Mouse (Mus musculus) forebrain, embryonic 13.5 days (tissue): Measurements from ENCODE around the gene Cdk18. TPM values are rescaled to one million over a fixed set of nuclear protein-coding genes. Genes with fewer than 3 reads are reported as not detected.

Source experiments
- ATAC-seq: fragments of 200-750 bp; cut with Nextera tagmentation; 2 replicates; pipeline ENCODE4 v1.8.0; 2017
- H3K27ac ChIP-seq: fragments of 300-500 bp; sonication (generic); 2 replicates; pipeline ENCODE4 v1.5.1; 2015; ENCODE audit warnings: inconsistent platforms, mild to moderate bottlenecking, moderate library complexity
- H3K27me3 ChIP-seq: fragments of 300-500 bp; sonication (generic); 2 replicates; pipeline ENCODE4 v1.6.1; 2015; ENCODE audit warnings: mild to moderate bottlenecking, inconsistent platforms
- H3K36me3 ChIP-seq: fragments of 300-500 bp; sonication (generic); 2 replicates; pipeline ENCODE4 v1.6.1; 2015; ENCODE audit warnings: mild to moderate bottlenecking, inconsistent platforms; ENCODE audit not compliant: poor library complexity, severe bottlenecking
- H3K4me1 ChIP-seq: fragments of 300-500 bp; sonication (generic); 2 replicates; pipeline ENCODE4 v1.6.1; 2015; ENCODE audit warnings: inconsistent platforms
- H3K4me2 ChIP-seq: fragments of 300-500 bp; sonication (generic); 2 replicates; pipeline ENCODE4 v1.6.1; 2015; ENCODE audit warnings: inconsistent platforms, mild to moderate bottlenecking, moderate library complexity
- H3K4me3 ChIP-seq: fragments of 300-500 bp; sonication (generic); 2 replicates; pipeline ENCODE4 v1.5.1; 2015; ENCODE audit warnings: mild to moderate bottlenecking, inconsistent platforms
- H3K9ac ChIP-seq: fragments of 300-500 bp; sonication (generic); 2 replicates; pipeline ENCODE4 v1.6.1; 2015; ENCODE audit warnings: mild to moderate bottlenecking, inconsistent platforms
- H3K9me3 ChIP-seq: fragments of 300-500 bp; sonication (generic); replicated peaks from 2 replicates; pipeline ENCODE4 v1.6.1; 2016; ENCODE audit warnings: inconsistent platforms
- WGBS: fragments of 180-500 bp; shearing (Covaris S2); methylation state at CpG from one replicate; pipeline ENCODE4 v1.1.7; 2015; 5-methylcytosine and 5-hydroxymethylcytosine counted together
- polyA plus RNA-seq: library from polyadenylated mRNA; unstranded; fragments of >200 nt; fragmentation: Nextera tagmentation; extraction: Ambion mirVana; gene quantifications from 2 replicates; pipeline ENCODE4 v1.2.1, GENCODE M21; 2015

The Cdk18 gene
- polyA plus RNA-seq, 1 experiment from 2014 or later = 0.23 TPM

DNA sequence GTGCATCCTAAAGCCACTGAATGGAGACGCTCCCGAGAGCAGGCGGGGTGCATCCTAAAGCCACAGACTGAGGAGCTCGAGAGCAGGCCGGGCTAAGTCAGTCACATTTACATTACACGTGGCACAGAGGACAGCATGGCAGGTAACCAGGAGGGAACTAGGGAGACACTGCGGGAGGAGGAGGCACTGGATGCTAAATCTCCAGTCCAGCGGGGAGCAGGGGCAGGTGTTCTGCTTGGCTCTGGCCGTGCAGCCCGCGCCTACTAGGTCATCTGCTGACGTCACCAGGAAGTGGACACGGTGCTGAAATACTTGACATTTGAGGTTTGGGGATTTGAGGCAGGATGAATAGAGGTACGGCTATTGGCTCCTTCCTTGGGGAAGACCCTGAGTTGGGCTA, 35.1 kb downstream of the Cdk18 start:
- no peak overlapping the region for H3K27ac ChIP-seq
- no peaks in the 10 kb centered on the region for H3K36me3 ChIP-seq
- H3K27me3 ChIP-seq = no peaks in the 10 kb centered on the region
- H3K9ac ChIP-seq = no peak overlapping the region
- no peak overlapping the region for H3K4me3 ChIP-seq
- ATAC-seq = no peak
- no peaks in the 10 kb centered on the region for H3K4me1 ChIP-seq
- WGBS = 71% methylated on average over 14 of the region's 14 CpGs
- H3K9me3 ChIP-seq = no peaks in the 10 kb centered on the region; the same call in 1 of the 2 replicates
- no peak overlapping the region for H3K4me2 ChIP-seq

DNA sequence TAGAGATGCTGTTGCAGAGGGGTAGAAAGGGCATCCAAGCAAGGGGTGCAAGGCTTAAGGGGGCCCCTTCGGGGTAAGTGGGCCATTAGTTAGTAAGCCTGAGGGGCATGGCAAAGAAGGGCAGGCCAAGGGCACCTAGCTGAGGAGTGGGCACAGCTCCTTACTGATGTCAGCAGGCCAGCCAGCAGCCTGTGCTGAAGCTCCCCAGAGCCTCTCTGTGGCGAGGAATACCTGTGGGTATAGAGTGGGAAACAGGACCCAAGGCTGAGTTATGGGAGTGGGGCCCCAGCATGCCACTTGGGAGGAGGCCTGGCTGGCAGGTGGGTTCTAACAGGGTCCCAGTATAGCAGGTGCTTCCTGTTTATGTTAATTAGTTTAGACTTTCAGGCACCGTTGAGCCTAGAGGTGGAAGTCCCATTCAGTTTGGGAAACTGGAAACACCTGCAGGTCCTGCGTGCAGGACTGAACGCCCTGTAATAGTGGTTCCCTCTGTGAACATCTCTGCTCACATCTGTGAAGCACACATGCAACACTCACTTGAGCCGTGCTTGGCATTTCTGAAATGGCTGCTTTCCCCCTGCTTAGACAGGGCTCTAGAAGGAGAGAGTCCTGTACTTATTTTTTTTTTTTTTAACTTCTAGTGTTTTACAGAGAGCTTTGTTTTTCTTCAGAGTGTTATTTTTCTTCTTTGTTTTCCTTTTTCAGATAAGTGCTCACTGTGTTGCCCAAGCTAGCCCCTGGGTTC, 37.4 kb downstream of the Cdk18 start:
- WGBS = 77% methylated on average over 6 of the region's 6 CpGs
- Histone ChIP-seq H3K4me1 (no peaks in the 10 kb centered on the region), H3K4me2 (no peak overlapping the region)

DNA sequence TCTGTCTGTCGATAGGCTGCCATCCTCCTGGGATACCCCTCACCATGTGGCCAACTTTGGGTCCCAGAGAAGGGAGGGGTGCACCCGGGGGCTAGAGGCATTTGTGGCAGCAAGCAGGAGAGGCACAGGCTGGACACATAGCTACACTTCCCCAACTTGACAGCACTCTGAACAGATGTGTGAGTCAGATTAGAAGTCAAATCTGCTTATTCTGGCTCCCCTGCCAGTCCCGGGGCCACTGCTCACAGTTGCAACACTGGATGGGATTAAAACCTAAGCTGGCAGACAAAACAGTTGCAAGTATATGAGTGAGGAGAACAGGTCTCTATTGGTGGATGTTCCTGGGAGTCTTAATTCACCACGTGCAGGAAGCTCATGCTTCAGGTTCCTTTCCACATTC, 39.7 kb downstream of the Cdk18 start:
- Histone ChIP-seq H3K4me2 (no peak overlapping the region), H3K27ac (no peak overlapping the region), H3K4me3 (no peak overlapping the region), H3K36me3 (no peaks in the 10 kb centered on the region), H3K9me3 (no peaks in the 10 kb centered on the region; the same call in 1 of the 2 replicates), H3K27me3 (no peaks in the 10 kb centered on the region), H3K9ac (no peak overlapping the region), H3K4me1 (no peaks in the 10 kb centered on the region)
- ATAC-seq = no peak
- WGBS = 76% methylated on average over 4 of the region's 4 CpGs

More for the DNA sequence above, 37.4 kb downstream of the Cdk18 start:
- Histone ChIP-seq H3K36me3 (no peaks in the 10 kb centered on the region), H3K9ac (no peak overlapping the region), H3K27me3 (no peaks in the 10 kb centered on the region), H3K4me3 (no peak overlapping the region), H3K27ac (no peak overlapping the region), H3K9me3 (no peaks in the 10 kb centered on the region; the same call in 1 of the 2 replicates)
- no peak for ATAC-seq

DNA sequence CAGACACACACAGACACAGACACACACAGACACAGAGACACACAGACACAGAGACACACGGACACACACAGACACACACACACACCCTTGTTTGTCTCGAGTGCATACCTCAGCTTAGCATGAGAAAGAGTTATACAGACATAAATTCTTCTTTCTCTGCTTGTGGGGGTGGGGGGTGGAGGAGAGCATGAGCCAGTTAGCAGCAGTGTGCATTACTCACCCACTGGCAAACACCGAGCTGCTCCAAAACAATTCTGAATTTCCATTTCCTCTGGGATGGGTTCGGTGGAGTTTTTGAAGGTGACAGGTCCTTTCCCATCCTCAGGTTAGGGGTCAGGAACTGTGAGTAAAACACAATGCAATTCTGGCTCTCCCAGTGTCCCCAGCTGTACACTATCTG, 40.5 kb downstream of the Cdk18 start:
- H3K4me1 ChIP-seq = no peaks in the 10 kb centered on the region
- H3K27ac ChIP-seq = no peak overlapping the region
- WGBS = 84% methylated on average over 4 of the region's 4 CpGs
- no peaks in the 10 kb centered on the region; the same call in 1 of the 2 replicates for H3K9me3 ChIP-seq
- H3K36me3 ChIP-seq = no peaks in the 10 kb centered on the region
- no peak overlapping the region for H3K4me3 ChIP-seq
- no peak overlapping the region for H3K4me2 ChIP-seq
- ATAC-seq = no peak
- no peaks in the 10 kb centered on the region for H3K27me3 ChIP-seq
- no peak overlapping the region for H3K9ac ChIP-seq

DNA sequence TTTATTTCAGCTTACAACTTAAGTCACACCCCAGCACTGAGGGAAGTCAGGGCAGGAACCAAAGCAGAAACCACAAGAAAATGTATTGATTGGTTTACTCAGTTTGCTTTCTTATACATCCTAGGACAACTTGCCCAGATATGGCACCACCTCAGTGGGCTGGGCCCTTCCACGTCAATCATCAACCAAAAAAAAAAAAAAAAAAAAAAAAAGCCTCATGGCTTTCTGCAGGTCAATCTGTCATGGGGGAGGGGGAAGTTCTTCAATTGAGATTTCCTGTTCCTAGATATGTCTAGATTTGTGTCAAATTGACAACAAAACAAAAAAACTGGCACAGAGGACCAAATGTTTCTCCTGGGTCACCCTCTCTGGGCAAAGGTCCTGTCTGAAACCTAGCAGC, 41.4 kb downstream of the Cdk18 start:
- Histone ChIP-seq H3K4me1 (no peaks in the 10 kb centered on the region), H3K27ac (no peak overlapping the region), H3K4me2 (no peak overlapping the region), H3K4me3 (no peak overlapping the region), H3K36me3 (no peaks in the 10 kb centered on the region), H3K9me3 (no peaks in the 10 kb centered on the region; the same call in 1 of the 2 replicates), H3K9ac (no peak overlapping the region), H3K27me3 (no peaks in the 10 kb centered on the region)
- no peak for ATAC-seq
- 93% methylated on average over 1 of the region's 1 CpGs for WGBS

DNA sequence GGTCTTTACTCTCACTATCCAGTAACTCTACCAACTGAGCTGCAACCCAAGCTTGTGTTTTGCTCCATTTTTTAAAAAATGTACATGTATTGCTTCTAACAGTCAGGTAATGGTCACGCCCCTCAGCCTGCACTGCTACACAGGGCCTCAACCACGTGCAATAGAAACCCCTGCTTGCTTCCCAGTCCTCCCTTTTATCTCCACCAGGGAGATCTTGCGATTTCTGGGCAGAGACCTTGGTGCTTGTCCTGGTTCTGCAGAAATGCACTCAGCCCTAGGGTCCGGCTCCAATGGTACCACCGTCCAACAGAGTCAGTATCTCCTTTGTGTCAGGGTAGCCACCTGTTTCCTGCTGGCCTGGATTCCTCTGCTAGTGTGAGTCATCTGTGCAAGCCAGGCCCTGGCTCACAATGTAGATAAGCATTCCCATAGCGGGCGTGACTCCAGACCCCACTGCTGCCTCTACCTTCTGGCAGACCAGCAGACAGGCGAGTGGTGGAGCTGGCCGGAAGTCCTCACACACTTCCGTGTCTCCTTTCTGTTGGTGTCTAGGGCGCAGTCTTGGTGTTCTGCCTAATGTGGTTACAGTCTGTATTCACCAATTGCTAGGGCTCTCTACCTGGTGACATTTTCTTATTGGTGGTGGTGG, 44.0 kb downstream of the Cdk18 start:
- H3K4me1 ChIP-seq = no peaks in the 10 kb centered on the region
- no peak for ATAC-seq
- WGBS = 86% methylated on average over 11 of the region's 11 CpGs
- H3K4me2 ChIP-seq = no peak overlapping the region
- H3K4me3 ChIP-seq = no peak overlapping the region
- no peaks in the 10 kb centered on the region for H3K36me3 ChIP-seq
- no peak overlapping the region for H3K9ac ChIP-seq
- no peak overlapping the region for H3K27ac ChIP-seq
- H3K27me3 ChIP-seq = no peaks in the 10 kb centered on the region
- H3K9me3 ChIP-seq = no peaks in the 10 kb centered on the region

DNA sequence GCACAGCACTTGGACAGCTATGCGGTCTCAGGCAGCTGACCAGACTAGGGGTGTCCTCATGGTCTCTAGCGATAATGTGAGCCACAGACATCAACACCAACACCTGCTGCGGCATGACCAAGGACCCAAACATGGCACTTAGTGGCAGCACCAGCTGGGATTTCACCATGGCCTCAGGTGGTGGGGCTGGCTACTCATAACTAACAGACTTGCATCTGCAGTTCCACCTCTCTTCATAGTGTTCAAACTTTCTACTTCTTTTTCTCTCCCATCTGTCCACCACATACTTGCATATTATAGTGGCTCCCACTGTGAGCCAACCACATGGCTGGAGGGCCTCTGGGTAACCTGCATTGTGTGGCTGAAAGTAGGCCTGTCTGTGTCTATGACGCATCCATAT, 46.2 kb downstream of the Cdk18 start:
- Histone ChIP-seq H3K27ac (no peak overlapping the region), H3K9me3 (no peaks in the 10 kb centered on the region), H3K4me3 (no peak overlapping the region), H3K27me3 (no peaks in the 10 kb centered on the region), H3K4me2 (no peak overlapping the region), H3K9ac (no peak overlapping the region), H3K36me3 (no peaks in the 10 kb centered on the region), H3K4me1 (no peaks in the 10 kb centered on the region)
- 89% methylated on average over 4 of the region's 4 CpGs for WGBS
- ATAC-seq = no peak

DNA sequence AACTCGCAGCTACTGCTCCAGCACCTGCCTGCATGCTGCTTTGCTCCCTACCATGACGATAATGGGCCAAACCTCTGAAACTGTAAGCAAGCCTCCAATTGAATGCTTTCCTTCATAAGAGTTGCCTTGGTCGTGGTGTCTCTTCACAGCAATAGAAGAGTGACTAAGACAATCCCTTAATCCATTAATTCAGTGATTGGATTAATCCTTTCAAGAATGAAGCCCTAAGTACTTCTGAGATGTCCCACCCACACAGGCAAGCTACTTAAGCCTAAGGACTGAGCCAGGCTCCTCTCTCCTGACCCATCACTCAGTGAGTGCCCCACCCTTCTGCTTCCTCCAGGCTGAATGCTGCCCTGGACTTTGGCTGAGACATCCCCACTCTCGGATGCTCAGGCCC, 49.2 kb downstream of the Cdk18 start:
- Histone ChIP-seq H3K36me3 (no peaks in the 10 kb centered on the region), H3K27me3 (no peaks in the 10 kb centered on the region), H3K9ac (no peak overlapping the region), H3K4me1 (no peaks in the 10 kb centered on the region), H3K4me2 (no peak overlapping the region), H3K4me3 (no peak overlapping the region), H3K27ac (no peak overlapping the region), H3K9me3 (no peaks in the 10 kb centered on the region)
- 39% methylated on average over 4 of the region's 4 CpGs for WGBS
- ATAC-seq = no peak

DNA sequence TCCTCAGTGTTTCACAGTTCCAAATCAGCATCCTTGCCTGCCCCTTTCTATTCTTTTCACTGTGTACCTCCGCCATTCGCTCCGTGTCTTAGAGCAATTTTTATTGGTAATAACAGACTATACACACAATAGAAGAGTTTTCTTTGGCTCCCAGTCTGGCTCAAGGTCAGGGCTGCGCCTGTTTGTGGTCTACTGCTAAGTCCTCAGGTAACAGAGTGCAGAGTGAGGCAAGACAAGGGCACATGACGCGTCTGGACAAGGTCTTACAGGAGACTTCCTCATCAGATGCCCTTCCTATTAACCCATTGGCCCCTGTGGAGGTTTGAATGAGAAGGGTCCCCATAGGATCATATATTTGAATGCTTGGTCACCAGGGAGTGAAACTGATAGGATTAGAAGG, 49.7 kb downstream of the Cdk18 start:
- 72% methylated on average over 6 of the region's 6 CpGs for WGBS
- Histone ChIP-seq H3K27ac (no peak overlapping the region), H3K4me2 (no peak overlapping the region), H3K27me3 (no peaks in the 10 kb centered on the region), H3K36me3 (no peaks in the 10 kb centered on the region), H3K9ac (no peak overlapping the region), H3K9me3 (no peaks in the 10 kb centered on the region), H3K4me3 (no peak overlapping the region), H3K4me1 (no peaks in the 10 kb centered on the region)
- ATAC-seq = no peak

DNA sequence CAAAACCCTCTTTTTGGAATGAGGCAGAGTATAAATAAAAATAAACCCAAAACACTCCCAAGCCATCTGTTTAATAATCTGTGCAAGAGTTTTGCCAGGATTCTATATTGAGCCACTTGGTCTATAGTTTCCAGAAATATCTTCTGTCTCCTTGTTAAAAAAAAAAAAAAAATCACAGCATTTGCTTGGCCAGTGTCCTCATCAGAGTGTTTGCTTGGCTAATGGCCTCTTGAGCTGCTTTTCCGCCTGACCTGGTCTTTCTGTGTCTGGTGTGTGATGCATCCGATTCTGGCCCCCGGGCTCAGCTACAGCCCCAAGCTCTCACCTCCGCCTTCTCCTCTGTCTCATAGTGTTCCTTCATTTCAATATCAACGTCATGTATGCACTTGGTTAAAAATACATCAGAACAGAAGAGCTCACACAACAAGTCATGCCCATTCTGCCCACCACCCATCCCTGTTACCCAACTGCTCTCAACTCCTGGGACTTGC, 51.3 kb downstream of the Cdk18 start:
- no peak overlapping the region for H3K9ac ChIP-seq
- no peaks in the 10 kb centered on the region for H3K9me3 ChIP-seq
- H3K36me3 ChIP-seq = no peaks in the 10 kb centered on the region
- H3K4me2 ChIP-seq = no peak overlapping the region
- H3K27me3 ChIP-seq = no peaks in the 10 kb centered on the region
- 75% methylated on average over 5 of the region's 5 CpGs for WGBS
- H3K4me3 ChIP-seq = no peak overlapping the region
- ATAC-seq = no peak
- no peak overlapping the region for H3K27ac ChIP-seq
- H3K4me1 ChIP-seq = no peaks in the 10 kb centered on the region

DNA sequence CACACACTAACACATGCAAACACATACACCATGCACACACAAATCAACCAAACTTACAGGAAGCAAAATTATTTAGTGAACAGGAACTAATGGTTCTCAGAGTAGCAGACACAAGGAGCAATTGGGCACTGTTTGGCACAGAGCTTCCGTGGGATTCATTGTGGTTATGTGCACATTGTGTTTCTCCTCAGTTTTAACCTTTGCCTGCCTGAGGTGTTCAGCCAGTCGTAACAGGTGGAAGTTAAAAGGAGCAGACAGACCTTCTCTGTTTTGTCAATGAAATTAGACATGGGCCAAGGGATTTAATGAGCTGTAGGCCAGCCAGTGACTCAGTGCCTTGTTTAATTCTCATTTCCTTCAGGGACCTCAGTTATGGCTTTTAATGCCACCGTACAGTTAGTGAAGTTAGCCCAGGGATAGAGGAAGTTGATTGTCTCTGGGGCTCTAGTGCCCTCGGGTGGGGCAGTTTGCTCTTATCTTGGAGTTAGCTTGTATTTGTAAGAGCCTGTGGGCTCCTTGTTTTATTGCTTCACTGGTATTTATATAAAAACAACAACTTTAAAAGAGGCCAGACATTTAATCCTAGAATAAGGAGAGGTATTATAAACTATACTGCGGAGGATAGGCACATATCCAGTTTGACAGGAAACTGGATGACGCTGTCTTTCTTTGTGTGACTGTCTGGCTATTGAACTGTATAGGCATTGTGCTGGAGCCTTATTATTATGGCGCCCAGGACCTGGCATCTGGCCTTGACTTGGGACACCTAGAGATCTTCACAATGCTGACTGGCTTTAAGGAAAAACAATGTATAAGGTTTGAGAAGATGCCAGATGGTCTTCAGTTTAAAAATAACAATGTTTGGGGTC, 54.1 kb downstream of the Cdk18 start:
- no peak overlapping the region for H3K27ac ChIP-seq
- H3K4me2 ChIP-seq = no peak overlapping the region
- no peaks in the 10 kb centered on the region for H3K27me3 ChIP-seq
- no peaks in the 10 kb centered on the region for H3K9me3 ChIP-seq
- ATAC-seq = no peak
- 68% methylated on average over 7 of the region's 7 CpGs for WGBS
- no peak overlapping the region for H3K4me3 ChIP-seq
- no peaks in the 10 kb centered on the region for H3K4me1 ChIP-seq
- no peak overlapping the region for H3K9ac ChIP-seq
- no peaks in the 10 kb centered on the region for H3K36me3 ChIP-seq

DNA sequence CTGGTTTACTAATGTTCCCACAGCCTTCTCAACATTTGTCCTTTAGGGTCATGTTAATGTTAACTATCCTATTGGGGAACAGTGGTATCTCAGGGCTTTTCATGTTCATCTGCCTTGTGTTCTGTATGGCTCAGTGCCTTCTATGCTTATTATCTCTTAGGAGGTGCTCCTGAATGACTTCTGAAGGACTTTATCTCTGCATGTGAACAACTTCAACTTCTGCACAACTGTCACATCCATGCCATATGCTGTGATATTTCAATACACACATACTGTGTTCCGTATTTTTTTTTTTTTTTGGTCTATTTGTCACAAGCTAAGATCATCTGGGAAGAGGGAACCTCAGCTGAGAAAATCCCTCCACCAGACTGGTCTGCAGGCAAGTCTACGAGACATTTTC, 61.1 kb downstream of the Cdk18 start:
- Histone ChIP-seq H3K27ac (no peak overlapping the region), H3K9me3 (no peaks in the 10 kb centered on the region), H3K9ac (no peak overlapping the region), H3K4me3 (no peak overlapping the region), H3K27me3 (no peaks in the 10 kb centered on the region), H3K4me1 (no peaks in the 10 kb centered on the region), H3K4me2 (no peak overlapping the region), H3K36me3 (no peaks in the 10 kb centered on the region)
- ATAC-seq = no peak
- WGBS = 93% methylated on average over 2 of the region's 2 CpGs
